Mouse (Mus musculus): ENCODE data around the gene Tmem151a. TPM values are rescaled to one million over a fixed set of nuclear protein-coding genes. Genes with fewer than 3 reads are reported as not detected.
A peak's percentile ranks its signal among the peaks of the same experiment; 100 is the strongest.
"Not testable (repeated sequence)": the region's sequence is repeated elsewhere in the genome, so short reads cannot be mapped to it uniquely, and the experiment has no call there.

Gene Tmem151a
- total and polyA plus RNA-seq, 2 experiments = under 0.01 to 0.24 TPM

GRCm38 (mm10) chr19:5092083-5092482, 6.8 kb upstream of the Tmem151a start:
- no peak for DNase-seq (ENCODE audit: extremely low read depth, low read depth, low spot score)
- TF ChIP-seq POLR2A (IDR thresholded peaks at IDR 0.05; ENCODE audit: extremely low read depth, insufficient read depth, low read length) (no peak), CTCF (IDR thresholded peaks at IDR 0.05; ENCODE audit: low read depth, low read length) (no peak)
- no peaks in the 10 kb centered on the region for H3K79me2 ChIP-seq (ENCODE audit: control insufficient read depth, insufficient read depth, low read length)
- H3K4me1 ChIP-seq (ENCODE audit: control insufficient read depth, insufficient read depth, low read length) = peaks cover 8% of the 10 kb centered on the region
- H3K27me3 ChIP-seq (ENCODE audit: control insufficient read depth, insufficient read depth, low read length) = no peaks in the 10 kb centered on the region
- H3K27ac ChIP-seq (replicated peaks; ENCODE audit: insufficient read depth, low read depth, low read length) = no peak overlapping the region
- H3K9ac ChIP-seq (ENCODE audit: low read depth, low read length) = no peak overlapping the region
- 92% methylated on average over 10 of the region's 10 CpGs for WGBS
- no peak overlapping the region for H3K4me3 ChIP-seq (ENCODE audit: insufficient read depth, low read depth, low read length)
- H3K36me3 ChIP-seq (ENCODE audit: control insufficient read depth, insufficient read depth, low read length) = no peaks in the 10 kb centered on the region

GRCm38 (mm10) chr19:5089324-5089723, 4.0 kb upstream of the Tmem151a start:
- Histone ChIP-seq H3K79me2 (ENCODE audit: control insufficient read depth, insufficient read depth, low read length) (no peaks in the 10 kb centered on the region), H3K27ac (replicated peaks; ENCODE audit: insufficient read depth, low read depth, low read length) (no peak overlapping the region), H3K9ac (ENCODE audit: low read depth, low read length) (peak overlapping the region; percentile 10; the same call in 1 of the 2 replicates), H3K4me1 (ENCODE audit: control insufficient read depth, insufficient read depth, low read length) (peaks cover 11% of the 10 kb centered on the region), H3K4me3 (ENCODE audit: insufficient read depth, low read depth, low read length) (peak overlapping the region; percentile 78; the same call in 1 of the 2 replicates), H3K36me3 (ENCODE audit: control insufficient read depth, insufficient read depth, low read length) (no peaks in the 10 kb centered on the region), H3K27me3 (ENCODE audit: control insufficient read depth, insufficient read depth, low read length) (peaks cover 4% of the 10 kb centered on the region; the same call in 1 of the 2 replicates)
- WGBS = 91% methylated on average over 4 of the region's 4 CpGs
- TF ChIP-seq CTCF (IDR thresholded peaks at IDR 0.05; ENCODE audit: low read depth, low read length) = no peak
- TF ChIP-seq POLR2A (IDR thresholded peaks at IDR 0.05; ENCODE audit: extremely low read depth, insufficient read depth, low read length) = no peak
- DNase-seq (ENCODE audit: extremely low read depth, low read depth, low spot score) = no peak

- Histone ChIP-seq H3K79me2 (ENCODE audit: control insufficient read depth, insufficient read depth, low read length) (no peaks in the 10 kb centered on the region), H3K9ac (ENCODE audit: low read depth, low read length) (peak within 1 kb of the TSS; percentile 80), H3K27me3 (ENCODE audit: control insufficient read depth, insufficient read depth, low read length) (peaks cover 7% of the 10 kb centered on the region; the same call in 1 of the 2 replicates), H3K4me1 (ENCODE audit: control insufficient read depth, insufficient read depth, low read length) (peaks cover 11% of the 10 kb centered on the region), H3K36me3 (ENCODE audit: control insufficient read depth, insufficient read depth, low read length) (no peaks in the 10 kb centered on the region), H3K4me3 (ENCODE audit: insufficient read depth, low read depth, low read length) (peak within 1 kb of the TSS; percentile 78), H3K27ac (replicated peaks; ENCODE audit: insufficient read depth, low read depth, low read length) (peak within 1 kb of the TSS; percentile 77)
- DNase-seq (ENCODE audit: extremely low read depth, low read depth, low spot score) = peak; percentile 100
- TF ChIP-seq CTCF (IDR thresholded peaks at IDR 0.05; ENCODE audit: low read depth, low read length) = peak; percentile 77
- peak; percentile 80 for TF ChIP-seq POLR2A (IDR thresholded peaks at IDR 0.05; ENCODE audit: extremely low read depth, insufficient read depth, low read length)
- WGBS = under 1% methylated on average over 58 of the region's 58 CpGs
These were observed 2.8 kb upstream of the Tmem151a start, which contains the start of gene Yif1a for GRCm38 (mm10) chr19:5087884-5088728. Gene Yif1a, plus strand, starts transcription at chr19:5088538.

- 45% methylated on average over 4 of the region's 4 CpGs for WGBS
- H3K79me2 ChIP-seq (ENCODE audit: control insufficient read depth, insufficient read depth, low read length); DNase-seq (ENCODE audit: extremely low read depth, low read depth, low spot score); H3K9ac ChIP-seq (ENCODE audit: low read depth, low read length); H3K27ac ChIP-seq (replicated peaks; ENCODE audit: insufficient read depth, low read depth, low read length); H3K36me3 ChIP-seq (ENCODE audit: control insufficient read depth, insufficient read depth, low read length); H3K4me3 ChIP-seq (ENCODE audit: insufficient read depth, low read depth, low read length): not testable (repeated sequence)
- Histone ChIP-seq H3K27me3 (ENCODE audit: control insufficient read depth, insufficient read depth, low read length) (peaks cover 16% of the 10 kb centered on the region), H3K4me1 (ENCODE audit: control insufficient read depth, insufficient read depth, low read length) (peaks cover 11% of the 10 kb centered on the region)
These were observed 1.2 kb upstream of the Tmem151a start for GRCm38 (mm10) chr19:5086533-5086932.

GRCm38 (mm10) chr19:5084834-5085144, 542 bp downstream of the Tmem151a start:
- peaks cover 11% of the 10 kb centered on the region for H3K4me1 ChIP-seq (ENCODE audit: control insufficient read depth, insufficient read depth, low read length)
- no peak for TF ChIP-seq POLR2A (IDR thresholded peaks at IDR 0.05; ENCODE audit: extremely low read depth, insufficient read depth, low read length)
- no peak for TF ChIP-seq CTCF (IDR thresholded peaks at IDR 0.05; ENCODE audit: low read depth, low read length)
- H3K79me2 ChIP-seq (ENCODE audit: control insufficient read depth, insufficient read depth, low read length) = no peaks in the 10 kb centered on the region
- peak overlapping the region; percentile 69; the same call in 1 of the 2 replicates for H3K4me3 ChIP-seq (ENCODE audit: insufficient read depth, low read depth, low read length)
- DNase-seq (ENCODE audit: extremely low read depth, low read depth, low spot score) = no peak
- 6% methylated on average over 15 of the region's 15 CpGs for WGBS
- no peaks in the 10 kb centered on the region for H3K36me3 ChIP-seq (ENCODE audit: control insufficient read depth, insufficient read depth, low read length)
- H3K27me3 ChIP-seq (ENCODE audit: control insufficient read depth, insufficient read depth, low read length) = peaks cover 16% of the 10 kb centered on the region
- H3K27ac ChIP-seq (replicated peaks; ENCODE audit: insufficient read depth, low read depth, low read length) = no peak overlapping the region
- peak overlapping the region; percentile 71; the same call in 1 of the 2 replicates for H3K9ac ChIP-seq (ENCODE audit: low read depth, low read length)
